In genomic region chr13:93453275-93453674, GRCm38 (mm10) we compare ENCODE assay signal across 11 mouse cellular contexts. TPM values are rescaled to one million over a fixed set of nuclear protein-coding genes. Genes with fewer than 3 reads are reported as not detected.
DNase-seq lines count a peak whose midpoint lies in the region; TF ChIP-seq lines count a peak whose summit lies in the region.
"Had no signal": no experiment of that assay in that cellular context is flagged by ENCODE, and none has a peak within 500 bp of the region (broad histone marks: within the 10 kb centered on the region; RNA-seq: fewer than 3 reads in every experiment).

No protein-coding gene starts in this region.

- no peak overlapping the region for H3K4me3 ChIP-seq in left cerebral cortex, adult 2 months
- H3K4me3 ChIP-seq: heart, embryonic 10.5 days; limb, embryonic 12.5 days had no signal

- intact Hi-C loops in left cerebral cortex, adult 2 months (cut with DNase I) = loop anchor here (2.0 to 5.0 kb wide), 3 partner anchors 46 to 269 kb away; partner anchors contain the start of gene Jmy

- H3K27ac ChIP-seq in left cerebral cortex, adult 2 months = 0 out of 2 replicates have a peak overlapping the region, but pooled peaks have one; percentile 7
- H3K27ac ChIP-seq: limb, embryonic 12.5 days had no signal

- peak in 1 of 2 experiments; percentile 31 for DNase-seq in left cerebral cortex, adult 2 months (ENCODE audit: extremely low spot score in 1 of 2, low spot score in 2 of 2)
- DNase-seq in left cerebral cortex, adult 11 months (ENCODE audit: low spot score) = no peak
- DNase-seq in cerebellum, adult 9-10 months = peak; percentile 77
- DNase-seq in layer of hippocampus, adult 8-10 months (ENCODE audit: low spot score in 2 of 2) = peak; percentile 42 to 59
- DNase-seq in telencephalon, adult 2 months (ENCODE audit: low read depth, low spot score) = peak; percentile 47
- DNase-seq in thymus, postnatal 36 days = no peak
- DNase-seq in spleen, postnatal 10 days (ENCODE audit: low spot score in 2 of 2) = no peak
- DNase-seq: kidney, postnatal 4 days; lung, adult 18-20 months had no signal

- TF ChIP-seq CTCF in left cerebral cortex, adult 2 months (IDR thresholded peaks at IDR 0.05) = no peak

RNA-seq across cellular contexts. Expression of gene Jmy, which starts 46.3 kb away (rescaled TPM):
- 10 to 100 TPM; 37.4 to 41.0 TPM for total RNA-seq in left cerebral cortex, adult 2 months (2021)
- 10 to 100 TPM; 34.4 to 39.6 (median 37.0) TPM for total RNA-seq in layer of hippocampus, adult 8-10 months (2022)

Comparison
In these comparisons a context has a peak if more than half of its experiments do, and no peak if none do; other contexts are left out.
1. DNase-seq: peak in cerebellum, adult 9-10 months (single experiment), layer of hippocampus, adult 8-10 months (2 of 2) and telencephalon, adult 2 months (single experiment); none in left cerebral cortex, adult 11 months (single experiment), thymus, postnatal 36 days (0 of 2) and spleen, postnatal 10 days (0 of 2).